Mouse (Mus musculus): ENCODE data around the gene Grpel1.

DNA sequence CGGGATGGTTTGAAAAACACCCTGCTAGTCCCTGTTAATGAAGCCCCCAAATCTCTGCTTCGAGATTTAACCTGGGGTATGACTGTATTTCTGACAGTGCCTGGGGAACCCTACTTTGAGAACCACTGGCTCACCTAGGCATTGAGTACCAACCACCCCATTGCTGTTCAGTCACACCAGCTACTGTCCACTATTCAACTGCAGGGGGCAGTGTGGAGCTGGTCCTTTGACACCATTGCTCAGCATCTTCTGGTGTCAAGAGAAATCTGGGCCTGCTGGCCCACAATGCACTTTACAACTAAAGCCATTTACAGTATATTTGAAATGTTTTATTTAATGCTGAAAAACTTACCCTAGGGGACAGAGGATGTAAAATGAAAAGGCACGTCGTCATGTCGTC is 9.5 kb downstream of the Grpel1 start:
- TF ChIP-seq CTCF (IDR thresholded peaks at IDR 0.05; ENCODE audit: low read depth, low read length) = peak; percentile 67
- TF ChIP-seq GATA1 (IDR thresholded peaks at IDR 0.05; ENCODE audit: borderline replicate concordance, low read length) = no peak
- no peak for TF ChIP-seq GATA2 (IDR thresholded peaks at IDR 0.05; ENCODE audit: borderline replicate concordance, low read depth, low read length)
